Mouse (Mus musculus): ENCODE results near the gene Rgs6. TPM values are rescaled to one million over a fixed set of nuclear protein-coding genes. Genes with fewer than 3 reads are reported as not detected.

Gene Rgs6
- polyA plus RNA-seq, 1 experiment from 2014 or later: 0.36 TPM

- peak overlapping the region; percentile 64 for H3K27ac ChIP-seq
- peaks cover 40% of the 10 kb centered on the region for H3K4me1 ChIP-seq (replicated peaks)
- ATAC-seq (ENCODE audit: low read depth) (peak; percentile 82), DNase-seq (peak; percentile 56)
- WGBS (ENCODE audit: insufficient replicate concordance): 27% methylated on average over 2 of the region's 2 CpGs
- H3K27me3 ChIP-seq: peaks cover 6% of the 10 kb centered on the region; the same call in 1 of the 2 replicates
- 0 out of 2 replicates have a peak overlapping the region, but pooled peaks have one; percentile 21 for H3K4me2 ChIP-seq
- peak overlapping the region; percentile 39 for H3K9ac ChIP-seq
- H3K9me3 ChIP-seq (replicated peaks): no peaks in the 10 kb centered on the region
- no peaks in the 10 kb centered on the region for H3K36me3 ChIP-seq
- H3K4me3 ChIP-seq (replicated peaks): no peak overlapping the region
Observed at GRCm38 (mm10) chr12:83141164-83141563, 553.1 kb downstream of the Rgs6 start.

GRCm38 (mm10) chr12:83142507-83142906 is 554.4 kb downstream of the Rgs6 start:
- Histone ChIP-seq H3K9ac (peak overlapping the region; percentile 41; the same call in 1 of the 2 replicates), H3K27me3 (peaks cover 6% of the 10 kb centered on the region), H3K36me3 (no peaks in the 10 kb centered on the region), H3K27ac (peak overlapping the region; percentile 63), H3K4me2 (0 out of 2 replicates have a peak overlapping the region, but pooled peaks have one; percentile 19), H3K4me1 (replicated peaks) (peaks cover 42% of the 10 kb centered on the region), H3K4me3 (replicated peaks) (no peak overlapping the region), H3K9me3 (replicated peaks) (no peaks in the 10 kb centered on the region)
- ATAC-seq (ENCODE audit: low read depth) (no peak), DNase-seq (no peak)
- 26% methylated on average over 2 of the region's 2 CpGs for WGBS (ENCODE audit: insufficient replicate concordance)

- Histone ChIP-seq H3K27me3 (peaks cover 6% of the 10 kb centered on the region), H3K36me3 (no peaks in the 10 kb centered on the region), H3K4me1 (replicated peaks) (peaks cover 42% of the 10 kb centered on the region), H3K9me3 (replicated peaks) (no peaks in the 10 kb centered on the region), H3K9ac (peak overlapping the region; percentile 41; the same call in 1 of the 2 replicates), H3K4me2 (0 out of 2 replicates have a peak overlapping the region, but pooled peaks have one; percentile 19), H3K27ac (peak overlapping the region; percentile 63), H3K4me3 (replicated peaks) (no peak overlapping the region)
- DNase-seq (peak; percentile 52), ATAC-seq (ENCODE audit: low read depth) (peak; percentile 84)
- WGBS (ENCODE audit: insufficient replicate concordance): 17% methylated on average over 3 of the region's 3 CpGs
Observed at GRCm38 (mm10) chr12:83143071-83143470, 555.0 kb downstream of the Rgs6 start.

- Histone ChIP-seq H3K4me1 (replicated peaks) (peaks cover 42% of the 10 kb centered on the region), H3K9me3 (replicated peaks) (no peaks in the 10 kb centered on the region), H3K4me3 (replicated peaks) (no peak overlapping the region), H3K4me2 (no peak overlapping the region), H3K27me3 (peaks cover 6% of the 10 kb centered on the region), H3K36me3 (no peaks in the 10 kb centered on the region), H3K27ac (peak overlapping the region; percentile 63; the same call in 1 of the 2 replicates), H3K9ac (no peak overlapping the region)
- no peak for ATAC-seq (ENCODE audit: low read depth)
- WGBS (ENCODE audit: insufficient replicate concordance): 50% methylated on average over 1 of the region's 1 CpGs
- no peak for DNase-seq
Observed at GRCm38 (mm10) chr12:83143574-83143973, 555.5 kb downstream of the Rgs6 start.

GRCm38 (mm10) chr12:83145074-83145473 is 557.0 kb downstream of the Rgs6 start:
- Histone ChIP-seq H3K36me3 (no peaks in the 10 kb centered on the region), H3K9me3 (replicated peaks) (no peaks in the 10 kb centered on the region), H3K4me1 (replicated peaks) (peaks cover 42% of the 10 kb centered on the region), H3K27me3 (peaks cover 6% of the 10 kb centered on the region), H3K4me2 (no peak overlapping the region), H3K27ac (no peak overlapping the region), H3K4me3 (replicated peaks) (no peak overlapping the region), H3K9ac (no peak overlapping the region)
- DNase-seq: no peak
- WGBS (ENCODE audit: insufficient replicate concordance): 72% methylated on average over 3 of the region's 3 CpGs
- ATAC-seq (ENCODE audit: low read depth): no peak

GRCm38 (mm10) chr12:83145902-83146301 is 557.8 kb downstream of the Rgs6 start:
- no peaks in the 10 kb centered on the region for H3K36me3 ChIP-seq
- peaks cover 34% of the 10 kb centered on the region for H3K4me1 ChIP-seq (replicated peaks)
- ATAC-seq (ENCODE audit: low read depth) (no peak), DNase-seq (no peak)
- no peak overlapping the region for H3K4me2 ChIP-seq
- peaks cover 6% of the 10 kb centered on the region for H3K27me3 ChIP-seq
- H3K27ac ChIP-seq: no peak overlapping the region
- H3K4me3 ChIP-seq (replicated peaks): no peak overlapping the region
- no peaks in the 10 kb centered on the region for H3K9me3 ChIP-seq (replicated peaks)
- H3K9ac ChIP-seq: no peak overlapping the region
- 59% methylated on average over 3 of the region's 3 CpGs for WGBS (ENCODE audit: insufficient replicate concordance)

- no peak overlapping the region for H3K4me3 ChIP-seq (replicated peaks)
- H3K27me3 ChIP-seq: peaks cover 12% of the 10 kb centered on the region
- no peaks in the 10 kb centered on the region for H3K36me3 ChIP-seq
- WGBS (ENCODE audit: insufficient replicate concordance): 36% methylated on average over 2 of the region's 2 CpGs
- H3K9ac ChIP-seq: no peak overlapping the region
- no peaks in the 10 kb centered on the region for H3K9me3 ChIP-seq (replicated peaks)
- no peak overlapping the region for H3K4me2 ChIP-seq
- H3K27ac ChIP-seq: no peak overlapping the region
- no peak for DNase-seq
- H3K4me1 ChIP-seq (replicated peaks): peaks cover 24% of the 10 kb centered on the region
- no peak for ATAC-seq (ENCODE audit: low read depth)
Observed at GRCm38 (mm10) chr12:83146917-83147316, 558.8 kb downstream of the Rgs6 start.

- H3K9ac ChIP-seq: no peak overlapping the region
- peaks cover 24% of the 10 kb centered on the region for H3K27me3 ChIP-seq
- no peak overlapping the region for H3K27ac ChIP-seq
- H3K9me3 ChIP-seq (replicated peaks): no peaks in the 10 kb centered on the region
- ATAC-seq (ENCODE audit: low read depth) (no peak), DNase-seq (no peak)
- no peaks in the 10 kb centered on the region for H3K36me3 ChIP-seq
- no peak overlapping the region for H3K4me3 ChIP-seq (replicated peaks)
- 0 out of 2 replicates have a peak, but pooled peaks cover 2% of the 10 kb centered on the region for H3K4me1 ChIP-seq (replicated peaks)
- H3K4me2 ChIP-seq: no peak overlapping the region
- WGBS (ENCODE audit: insufficient replicate concordance): 62% methylated on average over 7 of the region's 7 CpGs
Observed at GRCm38 (mm10) chr12:83150030-83150429, 561.9 kb downstream of the Rgs6 start.

- no peak overlapping the region for H3K4me3 ChIP-seq (replicated peaks)
- DNase-seq: no peak
- no peaks in the 10 kb centered on the region for H3K9me3 ChIP-seq (replicated peaks)
- ATAC-seq (ENCODE audit: low read depth): no peak
- no peak overlapping the region for H3K27ac ChIP-seq
- 57% methylated on average over 9 of the region's 9 CpGs for WGBS (ENCODE audit: insufficient replicate concordance)
- no peak overlapping the region for H3K4me2 ChIP-seq
- 0 out of 2 replicates have a peak, but pooled peaks cover 2% of the 10 kb centered on the region for H3K4me1 ChIP-seq (replicated peaks)
- no peaks in the 10 kb centered on the region for H3K36me3 ChIP-seq
- no peak overlapping the region for H3K9ac ChIP-seq
- peaks cover 21% of the 10 kb centered on the region; the same call in 1 of the 2 replicates for H3K27me3 ChIP-seq
Observed at GRCm38 (mm10) chr12:83150813-83151212, 562.7 kb downstream of the Rgs6 start.

GRCm38 (mm10) chr12:83151474-83151873 is 563.4 kb downstream of the Rgs6 start:
- Histone ChIP-seq H3K27ac (no peak overlapping the region), H3K4me2 (no peak overlapping the region), H3K9ac (no peak overlapping the region), H3K36me3 (no peaks in the 10 kb centered on the region), H3K4me3 (replicated peaks) (no peak overlapping the region), H3K4me1 (replicated peaks) (0 out of 2 replicates have a peak, but pooled peaks cover 2% of the 10 kb centered on the region), H3K9me3 (replicated peaks) (no peaks in the 10 kb centered on the region), H3K27me3 (peaks cover 21% of the 10 kb centered on the region; the same call in 1 of the 2 replicates)
- no peak for DNase-seq
- ATAC-seq (ENCODE audit: low read depth): no peak
- 65% methylated on average over 2 of the region's 2 CpGs for WGBS (ENCODE audit: insufficient replicate concordance)

GRCm38 (mm10) chr12:83160211-83160610 is 572.1 kb downstream of the Rgs6 start:
- 52% methylated on average over 2 of the region's 2 CpGs for WGBS (ENCODE audit: insufficient replicate concordance)
- no peak overlapping the region for H3K4me3 ChIP-seq (replicated peaks)

GRCm38 (mm10) chr12:83160700-83161099 is 572.6 kb downstream of the Rgs6 start:
- ATAC-seq (ENCODE audit: low read depth) (no peak), DNase-seq (no peak)
- H3K9ac ChIP-seq: no peak overlapping the region
- H3K27ac ChIP-seq: no peak overlapping the region
- no peak overlapping the region for H3K4me3 ChIP-seq (replicated peaks)
- no peak overlapping the region for H3K4me2 ChIP-seq
- 47% methylated on average over 4 of the region's 4 CpGs for WGBS (ENCODE audit: insufficient replicate concordance)
- no peaks in the 10 kb centered on the region for H3K9me3 ChIP-seq (replicated peaks)
- H3K36me3 ChIP-seq: no peaks in the 10 kb centered on the region
- no peaks in the 10 kb centered on the region for H3K27me3 ChIP-seq
- H3K4me1 ChIP-seq (replicated peaks): peaks cover 14% of the 10 kb centered on the region

More at GRCm38 (mm10) chr12:83160211-83160610, 572.1 kb downstream of the Rgs6 start:
- H3K9ac ChIP-seq: no peak overlapping the region
- H3K4me2 ChIP-seq: no peak overlapping the region
- H3K27me3 ChIP-seq: no peaks in the 10 kb centered on the region
- ATAC-seq (ENCODE audit: low read depth): no peak
- H3K4me1 ChIP-seq (replicated peaks): peaks cover 10% of the 10 kb centered on the region
- H3K9me3 ChIP-seq (replicated peaks): no peaks in the 10 kb centered on the region
- H3K27ac ChIP-seq: no peak overlapping the region
- no peaks in the 10 kb centered on the region for H3K36me3 ChIP-seq
- DNase-seq: no peak
